Mouse (Mus musculus) midbrain, embryonic 13.5 days (tissue): ENCODE results near the gene Dusp2. TPM values are rescaled to one million over a fixed set of nuclear protein-coding genes. Genes with fewer than 3 reads are reported as not detected.

Experiments
- ATAC-seq: fragments of 200-750 bp; cut with Nextera tagmentation; 2 replicates; pipeline ENCODE4 v1.8.0; 2017; ENCODE audit warnings: mild to moderate bottlenecking, moderate TSS enrichment, moderate library complexity
- H3K27ac ChIP-seq: fragments of 300-500 bp; sonication (generic); 2 replicates; pipeline ENCODE4 v1.5.1; 2015; ENCODE audit warnings: inconsistent platforms, mild to moderate bottlenecking, moderate library complexity
- H3K27me3 ChIP-seq: fragments of 300-500 bp; sonication (generic); 2 replicates; pipeline ENCODE4 v1.6.1; 2015; ENCODE audit warnings: mild to moderate bottlenecking, inconsistent platforms
- H3K36me3 ChIP-seq: fragments of 300-500 bp; sonication (generic); 2 replicates; pipeline ENCODE4 v1.6.1; 2015; ENCODE audit warnings: mild to moderate bottlenecking, inconsistent platforms
- H3K4me1 ChIP-seq: fragments of 300-500 bp; sonication (generic); replicated peaks from 2 replicates; pipeline ENCODE4 v1.6.1; 2015; ENCODE audit warnings: inconsistent platforms
- H3K4me2 ChIP-seq: fragments of 300-500 bp; sonication (generic); replicated peaks from 2 replicates; pipeline ENCODE4 v1.6.1; 2015; ENCODE audit warnings: moderate library complexity, mild to moderate bottlenecking, inconsistent platforms
- H3K4me3 ChIP-seq: fragments of 300-500 bp; sonication (generic); replicated peaks from 2 replicates; pipeline ENCODE4 v1.5.1; 2015; ENCODE audit warnings: mild to moderate bottlenecking, inconsistent platforms
- H3K9ac ChIP-seq: fragments of 300-500 bp; sonication (generic); replicated peaks from 2 replicates; pipeline ENCODE4 v1.6.1; 2015; ENCODE audit warnings: mild to moderate bottlenecking, inconsistent platforms
- H3K9me3 ChIP-seq: fragments of 300-500 bp; sonication (generic); 2 replicates; pipeline ENCODE4 v1.6.1; 2016; ENCODE audit warnings: mild to moderate bottlenecking, inconsistent platforms
- WGBS: fragments of 180-500 bp; shearing (Covaris S2); methylation state at CpG from one replicate; pipeline ENCODE4 v1.1.7; 2015; 5-methylcytosine and 5-hydroxymethylcytosine counted together
- polyA plus RNA-seq: library from polyadenylated mRNA; unstranded; fragments of >200 nt; fragmentation: Nextera tagmentation; extraction: Ambion mirVana; gene quantifications from 2 replicates; pipeline ENCODE4 v1.2.1, GENCODE M21; 2015

Dusp2 gene
- polyA plus RNA-seq, 1 experiment from 2014 or later = 4.4 TPM

- no peak overlapping the region for H3K27ac ChIP-seq
- no peak overlapping the region for H3K4me2 ChIP-seq
- 63% methylated on average over 1 of the region's 1 CpGs for WGBS
- ATAC-seq = no peak
- no peaks in the 10 kb centered on the region for H3K36me3 ChIP-seq
- no peaks in the 10 kb centered on the region for H3K9me3 ChIP-seq
- H3K27me3 ChIP-seq = 0 out of 2 replicates have a peak, but pooled peaks cover 5% of the 10 kb centered on the region
- no peak overlapping the region for H3K9ac ChIP-seq
- no peak overlapping the region for H3K4me3 ChIP-seq
- no peaks in the 10 kb centered on the region for H3K4me1 ChIP-seq
These were observed 10.4 kb downstream of the Dusp2 start for GRCm38 (mm10) chr2:127346334-127346733.

- no peak overlapping the region for H3K27ac ChIP-seq
- H3K4me1 ChIP-seq = no peaks in the 10 kb centered on the region
- H3K4me2 ChIP-seq = no peak overlapping the region
- H3K4me3 ChIP-seq = no peak overlapping the region
- no peak for ATAC-seq
- 82% methylated on average over 13 of the region's 13 CpGs for WGBS
- 0 out of 2 replicates have a peak, but pooled peaks cover 5% of the 10 kb centered on the region for H3K27me3 ChIP-seq
- no peaks in the 10 kb centered on the region for H3K36me3 ChIP-seq
- H3K9me3 ChIP-seq = no peaks in the 10 kb centered on the region
- no peak overlapping the region for H3K9ac ChIP-seq
These were observed 11.4 kb downstream of the Dusp2 start for GRCm38 (mm10) chr2:127347147-127347985.

- Histone ChIP-seq H3K9me3 (no peaks in the 10 kb centered on the region), H3K9ac (no peak overlapping the region), H3K4me1 (no peaks in the 10 kb centered on the region), H3K27me3 (no peaks in the 10 kb centered on the region), H3K4me3 (no peak overlapping the region), H3K4me2 (no peak overlapping the region), H3K36me3 (no peaks in the 10 kb centered on the region), H3K27ac (no peak overlapping the region)
- 87% methylated on average over 4 of the region's 4 CpGs for WGBS
- ATAC-seq = no peak
These were observed 17.9 kb downstream of the Dusp2 start for GRCm38 (mm10) chr2:127353881-127354280.

GRCm38 (mm10) chr2:127362459-127363281 lies 26.7 kb downstream of the Dusp2 start, which contains the start of gene Adra2b:
Adra2b (plus strand) TSS chr2:127363208.
- H3K4me3 ChIP-seq = peak within 1 kb of the TSS; percentile 42
- H3K27me3 ChIP-seq = peaks cover 76% of the 10 kb centered on the region
- peaks cover 21% of the 10 kb centered on the region for H3K4me1 ChIP-seq
- H3K27ac ChIP-seq = no peak within 1 kb of the TSS
- under 1% methylated on average over 49 of the region's 49 CpGs for WGBS
- peak within 1 kb of the TSS; percentile 71 for H3K4me2 ChIP-seq
- H3K9me3 ChIP-seq = no peaks in the 10 kb centered on the region
- peak within 1 kb of the TSS; percentile 46 for H3K9ac ChIP-seq
- ATAC-seq = peak; percentile 75
- no peaks in the 10 kb centered on the region for H3K36me3 ChIP-seq

- peaks cover 21% of the 10 kb centered on the region for H3K4me1 ChIP-seq
- H3K4me2 ChIP-seq = peak overlapping the region; percentile 71
- no peaks in the 10 kb centered on the region for H3K9me3 ChIP-seq
- H3K27me3 ChIP-seq = peaks cover 80% of the 10 kb centered on the region
- H3K36me3 ChIP-seq = no peaks in the 10 kb centered on the region
- peak overlapping the region; percentile 46; the same call in 1 of the 2 replicates for H3K9ac ChIP-seq
- 1% methylated on average over 28 of the region's 28 CpGs for WGBS
- no peak overlapping the region for H3K27ac ChIP-seq
- peak; percentile 43 for ATAC-seq
- peak overlapping the region; percentile 42 for H3K4me3 ChIP-seq
These were observed 27.3 kb downstream of the Dusp2 start for GRCm38 (mm10) chr2:127363282-127363652.

- Histone ChIP-seq H3K9ac (no peak overlapping the region), H3K36me3 (no peaks in the 10 kb centered on the region), H3K4me2 (peak overlapping the region; percentile 71), H3K9me3 (no peaks in the 10 kb centered on the region), H3K4me3 (peak overlapping the region; percentile 42), H3K27me3 (peaks cover 80% of the 10 kb centered on the region), H3K4me1 (peaks cover 21% of the 10 kb centered on the region), H3K27ac (no peak overlapping the region)
- ATAC-seq = peak; percentile 16; the same call in 1 of the 2 replicates
- WGBS = 6% methylated on average over 20 of the region's 20 CpGs
These were observed 27.7 kb downstream of the Dusp2 start for GRCm38 (mm10) chr2:127363696-127364095.

- ATAC-seq = no peak
- Histone ChIP-seq H3K27me3 (peaks cover 78% of the 10 kb centered on the region), H3K4me2 (no peak overlapping the region), H3K4me3 (no peak overlapping the region), H3K36me3 (no peaks in the 10 kb centered on the region), H3K27ac (no peak overlapping the region), H3K4me1 (peaks cover 21% of the 10 kb centered on the region), H3K9me3 (no peaks in the 10 kb centered on the region), H3K9ac (no peak overlapping the region)
- 25% methylated on average over 8 of the region's 8 CpGs for WGBS
These were observed 28.5 kb downstream of the Dusp2 start for GRCm38 (mm10) chr2:127364452-127364851.

GRCm38 (mm10) chr2:127367126-127367820 lies 31.3 kb downstream of the Dusp2 start:
- Histone ChIP-seq H3K27ac (no peak overlapping the region), H3K36me3 (no peaks in the 10 kb centered on the region), H3K27me3 (peaks cover 51% of the 10 kb centered on the region), H3K4me1 (peaks cover 21% of the 10 kb centered on the region), H3K4me2 (no peak overlapping the region), H3K9ac (no peak overlapping the region), H3K9me3 (no peaks in the 10 kb centered on the region), H3K4me3 (no peak overlapping the region)
- ATAC-seq = no peak
- 75% methylated on average over 10 of the region's 10 CpGs for WGBS

- H3K4me2 ChIP-seq = no peak overlapping the region
- H3K36me3 ChIP-seq = no peaks in the 10 kb centered on the region
- H3K27me3 ChIP-seq = peaks cover 26% of the 10 kb centered on the region
- H3K9ac ChIP-seq = no peak overlapping the region
- H3K4me1 ChIP-seq = 0 out of 2 replicates have a peak, but pooled peaks cover 5% of the 10 kb centered on the region
- ATAC-seq = no peak
- no peak overlapping the region for H3K27ac ChIP-seq
- no peaks in the 10 kb centered on the region for H3K9me3 ChIP-seq
- 70% methylated on average over 5 of the region's 5 CpGs for WGBS
- H3K4me3 ChIP-seq = no peak overlapping the region
These were observed 33.9 kb downstream of the Dusp2 start for GRCm38 (mm10) chr2:127369703-127370376.

GRCm38 (mm10) chr2:127370561-127371483 lies 34.9 kb downstream of the Dusp2 start:
- H3K4me2 ChIP-seq = no peak overlapping the region
- WGBS = 58% methylated on average over 9 of the region's 9 CpGs
- no peak overlapping the region for H3K9ac ChIP-seq
- no peak overlapping the region for H3K4me3 ChIP-seq
- 0 out of 2 replicates have a peak, but pooled peaks cover 1% of the 10 kb centered on the region for H3K4me1 ChIP-seq
- no peak overlapping the region for H3K27ac ChIP-seq
- ATAC-seq = no peak
- H3K9me3 ChIP-seq = no peaks in the 10 kb centered on the region
- no peaks in the 10 kb centered on the region for H3K36me3 ChIP-seq
- peaks cover 18% of the 10 kb centered on the region for H3K27me3 ChIP-seq
